Comparison of ENCODE assay signal across 25 mouse cellular contexts in genomic region chr13:7195990-7196389, GRCm38 (mm10).
DNase-seq lines count a peak whose midpoint lies in the region; ATAC-seq and TF ChIP-seq lines count a peak whose summit lies in the region.
"Had no signal": no experiment of that assay in that cellular context is flagged by ENCODE, and none has a peak within 500 bp of the region (broad histone marks: within the 10 kb centered on the region; RNA-seq: fewer than 3 reads in every experiment).

No protein-coding gene starts in this region.

- H3K4me3 ChIP-seq in hindbrain, embryonic 12.5 days = no peak overlapping the region
- H3K4me3 ChIP-seq in hindbrain, embryonic 14.5 days (replicated peaks; ENCODE audit: low read length) = no peak overlapping the region
- H3K4me3 ChIP-seq in midbrain, embryonic 12.5 days = no peak overlapping the region
- no peak overlapping the region for H3K4me3 ChIP-seq in midbrain, embryonic 16.5 days (ENCODE audit: low read depth, low read length)
- H3K4me3 ChIP-seq in thymus, adult 2 months (ENCODE audit: control insufficient read depth, insufficient read depth, low read length) = no peak overlapping the region
- H3K4me3 ChIP-seq: forebrain, embryonic 10.5 days; heart, adult 2 months; midbrain, embryonic 13.5 days had no signal

- WGBS in hindbrain, embryonic 12.5 days = 40% methylated on average over 6 of the region's 6 CpGs
- 46% methylated on average over 6 of the region's 6 CpGs for WGBS in hindbrain, embryonic 14.5 days
- 72% methylated on average over 6 of the region's 6 CpGs for WGBS in midbrain, embryonic 12.5 days
- WGBS in midbrain, embryonic 16.5 days = 65% methylated on average over 6 of the region's 6 CpGs
- WGBS in thymus, adult 2 months = 79% methylated on average over 6 of the region's 6 CpGs

- ATAC-seq in hindbrain, embryonic 12.5 days (ENCODE audit: low FRiP score) = 0 out of 2 replicates have a peak, but pooled peaks have one; percentile 50
- ATAC-seq in hindbrain, embryonic 14.5 days (ENCODE audit: low FRiP score) = no peak
- ATAC-seq in midbrain, embryonic 12.5 days (ENCODE audit: low FRiP score, low read depth) = peak; percentile 54; the same call in 1 of the 2 replicates
- ATAC-seq in midbrain, embryonic 16.5 days = no peak
- ATAC-seq: forebrain, postnatal 0 days; lung, postnatal 0 days; midbrain, embryonic 13.5 days had no signal

- H3K9me3 ChIP-seq in hindbrain, embryonic 12.5 days (replicated peaks) = no peaks in the 10 kb centered on the region
- H3K9me3 ChIP-seq in hindbrain, embryonic 14.5 days (ENCODE audit: control insufficient read depth, low read length) = no peaks in the 10 kb centered on the region
- H3K9me3 ChIP-seq in midbrain, embryonic 12.5 days = no peaks in the 10 kb centered on the region
- H3K9me3 ChIP-seq in midbrain, embryonic 16.5 days (replicated peaks; ENCODE audit: control insufficient read depth, low read length, poor library complexity, severe bottlenecking) = no peaks in the 10 kb centered on the region
- H3K9me3 ChIP-seq: forebrain, embryonic 10.5 days; G1E; midbrain, embryonic 13.5 days had no signal

- no peaks in the 10 kb centered on the region for H3K36me3 ChIP-seq in hindbrain, embryonic 12.5 days
- H3K36me3 ChIP-seq in hindbrain, embryonic 14.5 days (replicated peaks; ENCODE audit: control insufficient read depth, insufficient read depth) = no peaks in the 10 kb centered on the region
- no peaks in the 10 kb centered on the region for H3K36me3 ChIP-seq in midbrain, embryonic 12.5 days
- no peaks in the 10 kb centered on the region for H3K36me3 ChIP-seq in midbrain, embryonic 16.5 days (ENCODE audit: control insufficient read depth, insufficient read depth, low read length)
- no peaks in the 10 kb centered on the region for H3K36me3 ChIP-seq in thymus, adult 2 months (ENCODE audit: control insufficient read depth, insufficient read depth, low read length)
- H3K36me3 ChIP-seq: forebrain, embryonic 10.5 days; G1E; midbrain, embryonic 13.5 days had no signal

- no peak overlapping the region for H3K9ac ChIP-seq in hindbrain, embryonic 12.5 days
- no peak overlapping the region for H3K9ac ChIP-seq in hindbrain, embryonic 14.5 days
- no peak overlapping the region for H3K9ac ChIP-seq in midbrain, embryonic 12.5 days (replicated peaks)
- H3K9ac ChIP-seq in midbrain, embryonic 16.5 days (ENCODE audit: low read depth, low read length) = no peak overlapping the region
- H3K9ac ChIP-seq: forebrain, postnatal 0 days; midbrain, embryonic 13.5 days had no signal

- TF ChIP-seq POLR2A in thymus, adult 2 months (IDR thresholded peaks at IDR 0.05; ENCODE audit: control insufficient read depth, extremely low read depth, insufficient read depth, low read length, poor library complexity) = no peak

- DNase-seq in hindbrain, embryonic 14.5 days (ENCODE audit: low spot score) = no peak
- peak; percentile 42 for DNase-seq in embryo, embryonic 10.5 days (ENCODE audit: low spot score)
- peak; percentile 73 for DNase-seq in mesoderm, embryonic 11.5 days (ENCODE audit: low read depth, low spot score)
- no peak for DNase-seq in gastrocnemius, postnatal 14 days
- no peak for DNase-seq in thymus, adult 2 months
- DNase-seq: B cell, adult 2 months; cerebellum, adult 2 months; cerebellum, postnatal 25 days; forebrain, postnatal 0 days; gastrocnemius, postnatal 36 days; heart, adult 2 months; heart, postnatal 36 days; kidney, adult 11 months; kidney, postnatal 14 days; layer of hippocampus, postnatal 36 days; right cerebral cortex, postnatal 14 days had no signal

- H3K27ac ChIP-seq in hindbrain, embryonic 12.5 days = no peak overlapping the region
- no peak overlapping the region for H3K27ac ChIP-seq in hindbrain, embryonic 14.5 days
- H3K27ac ChIP-seq in midbrain, embryonic 12.5 days (replicated peaks) = no peak overlapping the region
- H3K27ac ChIP-seq in midbrain, embryonic 16.5 days (ENCODE audit: low read length) = no peak overlapping the region
- no peak overlapping the region for H3K27ac ChIP-seq in thymus, adult 2 months (ENCODE audit: control insufficient read depth, insufficient read depth, low read length)
- H3K27ac ChIP-seq: forebrain, embryonic 10.5 days; heart, adult 2 months; macrophage; midbrain, embryonic 13.5 days had no signal

- intact Hi-C loops in gastrocnemius, postnatal 14 days (cut with DNase I; ENCODE audit: low total_unique reads) = no loop called here

- TF ChIP-seq CTCF in thymus, adult 2 months (IDR thresholded peaks at IDR 0.05; ENCODE audit: borderline replicate concordance, control insufficient read depth, extremely low read depth, insufficient read depth, low read length, poor library complexity) = no peak

- no peak overlapping the region for H3K4me2 ChIP-seq in hindbrain, embryonic 12.5 days (replicated peaks)
- no peak overlapping the region for H3K4me2 ChIP-seq in hindbrain, embryonic 14.5 days (replicated peaks)
- no peak overlapping the region for H3K4me2 ChIP-seq in midbrain, embryonic 12.5 days (replicated peaks)
- no peak overlapping the region for H3K4me2 ChIP-seq in midbrain, embryonic 16.5 days (ENCODE audit: low read length)
- H3K4me2 ChIP-seq: midbrain, embryonic 13.5 days had no signal

- no peaks in the 10 kb centered on the region for H3K4me1 ChIP-seq in hindbrain, embryonic 12.5 days
- H3K4me1 ChIP-seq in hindbrain, embryonic 14.5 days (replicated peaks; ENCODE audit: control insufficient read depth, insufficient read depth, low read length) = no peaks in the 10 kb centered on the region
- H3K4me1 ChIP-seq in midbrain, embryonic 12.5 days = no peaks in the 10 kb centered on the region
- no peaks in the 10 kb centered on the region for H3K4me1 ChIP-seq in midbrain, embryonic 16.5 days (ENCODE audit: control insufficient read depth, insufficient read depth, low read length)
- H3K4me1 ChIP-seq in thymus, adult 2 months (replicated peaks; ENCODE audit: control insufficient read depth, insufficient read depth, low read length) = no peaks in the 10 kb centered on the region
- H3K4me1 ChIP-seq: forebrain, embryonic 10.5 days; midbrain, embryonic 13.5 days had no signal

- H3K27me3 ChIP-seq in hindbrain, embryonic 12.5 days = no peaks in the 10 kb centered on the region
- H3K27me3 ChIP-seq in hindbrain, embryonic 14.5 days (ENCODE audit: control insufficient read depth, insufficient read depth, low read length) = no peaks in the 10 kb centered on the region
- no peaks in the 10 kb centered on the region for H3K27me3 ChIP-seq in midbrain, embryonic 12.5 days
- H3K27me3 ChIP-seq in midbrain, embryonic 16.5 days (ENCODE audit: control insufficient read depth, insufficient read depth, low read depth, low read length) = no peaks in the 10 kb centered on the region
- H3K27me3 ChIP-seq in thymus, adult 2 months (ENCODE audit: control insufficient read depth, insufficient read depth, low read length) = no peaks in the 10 kb centered on the region
- H3K27me3 ChIP-seq: CH12.LX; midbrain, embryonic 13.5 days had no signal

Comparison
In these comparisons a context has a peak if more than half of its experiments do, and no peak if none do; other contexts are left out.
1. ATAC-seq: peak in hindbrain, embryonic 12.5 days (single experiment) and midbrain, embryonic 12.5 days (single experiment); none in hindbrain, embryonic 14.5 days (single experiment) and midbrain, embryonic 16.5 days (single experiment).
2. DNase-seq: peak in embryo, embryonic 10.5 days (single experiment) and mesoderm, embryonic 11.5 days (single experiment); none in hindbrain, embryonic 14.5 days (single experiment), gastrocnemius, postnatal 14 days (single experiment) and thymus, adult 2 months (single experiment).